Mouse (Mus musculus): ENCODE measurements around the gene Trmt10c. TPM values are rescaled to one million over a fixed set of nuclear protein-coding genes. Genes with fewer than 3 reads are reported as not detected.
"Not testable (repeated sequence)": the region's sequence is repeated elsewhere in the genome, so short reads cannot be mapped to it uniquely, and the experiment has no call there.

Gene Trmt10c
- 30.3 and 31.0 TPM in 2 replicates for polyA plus RNA-seq (2016; fragmentation: Nextera tagmentation; extraction: Ambion mirVana)

- 1% methylated on average over 63 of the region's 63 CpGs for WGBS
These were observed at the start of gene Trmt10c for GRCm38 (mm10) chr16:56037138-56038010. Trmt10c (minus strand) TSS chr16:56037819.

DNA sequence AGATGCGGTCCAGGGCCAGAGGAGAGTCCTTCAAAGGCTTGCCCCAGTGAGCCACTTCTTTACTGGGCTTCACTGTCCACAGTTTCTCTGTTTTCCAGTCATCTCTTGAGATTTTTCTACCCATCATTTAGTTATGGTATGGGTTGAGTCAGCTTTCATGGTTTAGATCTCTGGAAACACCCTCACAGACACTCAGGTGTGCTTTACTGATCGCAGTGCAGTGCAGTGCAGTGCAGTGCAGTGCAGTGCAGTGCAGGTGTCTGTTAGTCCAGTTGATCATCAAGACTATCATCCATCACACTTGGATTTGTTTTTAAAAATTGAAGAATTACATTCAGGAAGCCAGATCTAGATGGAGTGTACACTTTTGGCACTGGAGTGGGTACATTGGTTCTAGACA, 48.7 kb upstream of the Trmt10c start:
- 94% methylated on average over 2 of the region's 2 CpGs for WGBS
- no peak overlapping the region for H3K4me2 ChIP-seq
- no peaks in the 10 kb centered on the region for H3K4me1 ChIP-seq (replicated peaks)
- no peak overlapping the region for H3K27ac ChIP-seq
- H3K9ac ChIP-seq (replicated peaks), result no peak overlapping the region
- no peak for ATAC-seq (ENCODE audit: insufficient number of reproducible peaks, insufficient read depth, low FRiP score, low TSS enrichment, low read depth)
- no peaks in the 10 kb centered on the region for H3K9me3 ChIP-seq
- peaks cover 24% of the 10 kb centered on the region; the same call in 1 of the 2 replicates for H3K36me3 ChIP-seq
- no peak overlapping the region for H3K4me3 ChIP-seq (replicated peaks)
- no peaks in the 10 kb centered on the region for H3K27me3 ChIP-seq

More at GRCm38 (mm10) chr16:56037138-56038010, at the start of gene Trmt10c:
- Histone ChIP-seq H3K4me1 (replicated peaks) (peaks cover 12% of the 10 kb centered on the region), H3K27me3 (no peaks in the 10 kb centered on the region), H3K9ac (replicated peaks) (peak within 1 kb of the TSS; percentile 78), H3K4me2 (peak within 1 kb of the TSS; percentile 73), H3K27ac (peak within 1 kb of the TSS; percentile 91), H3K36me3 (peaks cover 30% of the 10 kb centered on the region), H3K4me3 (replicated peaks) (peak within 1 kb of the TSS; percentile 79), H3K9me3 (no peaks in the 10 kb centered on the region)
- ATAC-seq (ENCODE audit: insufficient number of reproducible peaks, insufficient read depth, low FRiP score, low TSS enrichment, low read depth), result peak; percentile 100

- H3K4me1 ChIP-seq (replicated peaks), result no peaks in the 10 kb centered on the region
- no peak overlapping the region for H3K4me2 ChIP-seq
- H3K9ac ChIP-seq (replicated peaks), result no peak overlapping the region
- no peak overlapping the region for H3K27ac ChIP-seq
- no peaks in the 10 kb centered on the region for H3K9me3 ChIP-seq
- H3K36me3 ChIP-seq, result peaks cover 25% of the 10 kb centered on the region; the same call in 1 of the 2 replicates
- WGBS, result 88% methylated on average over 4 of the region's 4 CpGs
- no peak for ATAC-seq (ENCODE audit: insufficient number of reproducible peaks, insufficient read depth, low FRiP score, low TSS enrichment, low read depth)
- H3K27me3 ChIP-seq, result no peaks in the 10 kb centered on the region
- no peak overlapping the region for H3K4me3 ChIP-seq (replicated peaks)
These were observed 44.1 kb upstream of the Trmt10c start for GRCm38 (mm10) chr16:56081691-56082090.

GRCm38 (mm10) chr16:56079419-56079818, 41.8 kb upstream of the Trmt10c start:
- Histone ChIP-seq H3K27ac (no peak overlapping the region), H3K36me3 (peaks cover 15% of the 10 kb centered on the region; the same call in 1 of the 2 replicates), H3K9ac (replicated peaks) (no peak overlapping the region), H3K9me3 (no peaks in the 10 kb centered on the region), H3K27me3 (no peaks in the 10 kb centered on the region), H3K4me1 (replicated peaks) (no peaks in the 10 kb centered on the region; the same call in 1 of the 2 replicates), H3K4me3 (replicated peaks) (no peak overlapping the region), H3K4me2 (no peak overlapping the region)
- WGBS, result 100% methylated on average over 1 of the region's 1 CpGs
- no peak for ATAC-seq (ENCODE audit: insufficient number of reproducible peaks, insufficient read depth, low FRiP score, low TSS enrichment, low read depth)

GRCm38 (mm10) chr16:56076121-56076869, 38.7 kb upstream of the Trmt10c start:
- H3K4me2 ChIP-seq, result peak overlapping the region; percentile 57
- 14% methylated on average over 11 of the region's 11 CpGs for WGBS
- peak overlapping the region; percentile 73 for H3K4me3 ChIP-seq (replicated peaks)
- peaks cover 3% of the 10 kb centered on the region; the same call in 1 of the 2 replicates for H3K36me3 ChIP-seq
- no peaks in the 10 kb centered on the region for H3K9me3 ChIP-seq
- no peak for ATAC-seq (ENCODE audit: insufficient number of reproducible peaks, insufficient read depth, low FRiP score, low TSS enrichment, low read depth)
- H3K4me1 ChIP-seq (replicated peaks), result no peaks in the 10 kb centered on the region; the same call in 1 of the 2 replicates
- no peaks in the 10 kb centered on the region for H3K27me3 ChIP-seq
- peak overlapping the region; percentile 89 for H3K27ac ChIP-seq
- H3K9ac ChIP-seq (replicated peaks), result peak overlapping the region; percentile 78

GRCm38 (mm10) chr16:56075222-56076111, 37.8 kb upstream of the Trmt10c start:
- Histone ChIP-seq H3K4me2 (peak overlapping the region; percentile 57), H3K9ac (replicated peaks) (peak overlapping the region; percentile 78), H3K9me3 (no peaks in the 10 kb centered on the region), H3K27me3 (no peaks in the 10 kb centered on the region), H3K36me3 (peaks cover 3% of the 10 kb centered on the region; the same call in 1 of the 2 replicates), H3K27ac (peak overlapping the region; percentile 89), H3K4me3 (replicated peaks) (peak overlapping the region; percentile 73), H3K4me1 (replicated peaks) (no peaks in the 10 kb centered on the region; the same call in 1 of the 2 replicates)
- under 1% methylated on average over 54 of the region's 66 CpGs for WGBS
- ATAC-seq (ENCODE audit: insufficient number of reproducible peaks, insufficient read depth, low FRiP score, low TSS enrichment, low read depth), result peak; percentile 90

- no peaks in the 10 kb centered on the region for H3K27me3 ChIP-seq
- no peak overlapping the region for H3K4me3 ChIP-seq (replicated peaks)
- 76% methylated on average over 5 of the region's 5 CpGs for WGBS
- H3K9me3 ChIP-seq, result no peaks in the 10 kb centered on the region
- peak overlapping the region; percentile 57; the same call in 1 of the 2 replicates for H3K4me2 ChIP-seq
- peaks cover 3% of the 10 kb centered on the region; the same call in 1 of the 2 replicates for H3K36me3 ChIP-seq
- H3K27ac ChIP-seq, result 0 out of 2 replicates have a peak overlapping the region, but pooled peaks have one; percentile 89
- ATAC-seq (ENCODE audit: insufficient number of reproducible peaks, insufficient read depth, low FRiP score, low TSS enrichment, low read depth), result no peak
- no peak overlapping the region; the same call in 1 of the 2 replicates for H3K9ac ChIP-seq (replicated peaks)
- H3K4me1 ChIP-seq (replicated peaks), result no peaks in the 10 kb centered on the region; the same call in 1 of the 2 replicates
These were observed 36.9 kb upstream of the Trmt10c start for GRCm38 (mm10) chr16:56074565-56074964.

DNA sequence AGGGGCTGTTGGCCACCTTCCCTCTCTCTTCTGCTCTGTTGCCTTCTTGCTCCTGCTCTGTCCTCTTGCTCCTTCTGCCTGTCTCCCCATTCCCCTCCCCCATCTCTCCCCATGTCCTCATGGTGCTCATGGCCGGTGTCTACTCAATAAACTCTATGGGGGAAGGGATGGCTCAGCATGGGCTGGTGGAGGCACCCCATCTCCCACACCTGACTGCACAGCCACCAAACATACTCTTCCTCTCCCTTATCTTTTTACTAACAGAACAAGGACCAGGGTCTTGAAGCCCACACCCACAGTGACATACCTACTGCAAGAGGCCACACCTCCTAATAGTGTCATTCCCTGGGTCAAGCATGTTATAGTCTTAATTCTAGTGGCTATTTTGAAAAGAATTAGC, 36.5 kb upstream of the Trmt10c start:
- no peaks in the 10 kb centered on the region for H3K27me3 ChIP-seq
- no peak overlapping the region for H3K4me3 ChIP-seq (replicated peaks)
- ATAC-seq (ENCODE audit: insufficient number of reproducible peaks, insufficient read depth, low FRiP score, low TSS enrichment, low read depth), result no peak
- H3K4me2 ChIP-seq, result no peak overlapping the region
- 84% methylated on average over 1 of the region's 1 CpGs for WGBS
- no peak overlapping the region for H3K27ac ChIP-seq
- H3K36me3 ChIP-seq, result peaks cover 3% of the 10 kb centered on the region; the same call in 1 of the 2 replicates
- H3K9ac ChIP-seq (replicated peaks), result no peak overlapping the region
- H3K9me3 ChIP-seq, result no peaks in the 10 kb centered on the region
- no peaks in the 10 kb centered on the region; the same call in 1 of the 2 replicates for H3K4me1 ChIP-seq (replicated peaks)

DNA sequence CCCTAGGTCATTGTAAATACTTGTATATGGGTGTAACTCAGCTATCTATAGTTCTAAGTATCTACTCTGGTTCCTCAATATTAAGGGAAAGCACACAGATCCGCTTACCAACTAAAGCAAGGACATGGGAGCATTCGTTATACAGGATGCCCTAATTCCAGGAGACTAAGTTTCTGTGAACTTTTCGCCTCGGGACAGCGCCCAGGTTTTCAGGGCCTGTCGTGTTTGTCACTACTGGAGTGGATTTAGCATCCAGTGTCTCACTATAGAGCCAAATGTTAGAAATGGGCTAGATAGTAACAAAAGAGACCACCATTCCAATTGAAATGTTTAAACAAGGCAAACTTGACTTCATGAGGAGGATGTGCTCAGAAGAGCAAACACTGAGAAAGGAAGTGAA, 35.5 kb upstream of the Trmt10c start:
- not testable (repeated sequence) for H3K4me2 ChIP-seq

DNA sequence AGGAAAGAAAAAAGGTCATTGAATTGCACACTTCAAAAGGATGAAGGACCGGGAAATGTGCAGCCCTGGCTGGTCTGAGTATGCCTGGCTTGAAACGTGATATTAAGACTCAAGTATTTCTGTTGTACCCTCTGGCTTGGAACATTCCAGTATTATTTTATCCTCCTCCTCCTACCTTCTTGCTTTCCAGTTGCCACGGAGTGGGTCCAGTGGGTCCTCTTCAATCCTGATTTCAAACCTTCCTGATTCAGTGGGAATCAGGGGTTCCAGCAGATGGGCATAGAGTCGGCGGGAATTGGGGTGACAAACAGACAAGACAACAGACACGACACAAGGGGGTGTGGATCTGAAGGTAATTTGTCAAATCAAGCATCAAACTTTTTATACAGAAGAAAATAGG, 34.9 kb upstream of the Trmt10c start:
- no peaks in the 10 kb centered on the region for H3K36me3 ChIP-seq
- no peak overlapping the region for H3K27ac ChIP-seq
- no peak for ATAC-seq (ENCODE audit: insufficient number of reproducible peaks, insufficient read depth, low FRiP score, low TSS enrichment, low read depth)
- H3K9me3 ChIP-seq, result no peaks in the 10 kb centered on the region
- H3K4me3 ChIP-seq (replicated peaks), result no peak overlapping the region
- 85% methylated on average over 6 of the region's 6 CpGs for WGBS
- H3K27me3 ChIP-seq, result no peaks in the 10 kb centered on the region
- no peak overlapping the region for H3K4me2 ChIP-seq
- H3K4me1 ChIP-seq (replicated peaks), result no peaks in the 10 kb centered on the region; the same call in 1 of the 2 replicates
- H3K9ac ChIP-seq (replicated peaks), result no peak overlapping the region

More for the DNA sequence above, 35.5 kb upstream of the Trmt10c start:
- WGBS, result 91% methylated on average over 6 of the region's 6 CpGs
- not testable (repeated sequence) for H3K9me3 ChIP-seq; ATAC-seq (ENCODE audit: insufficient number of reproducible peaks, insufficient read depth, low FRiP score, low TSS enrichment, low read depth); H3K36me3 ChIP-seq; H3K9ac ChIP-seq (replicated peaks); H3K4me3 ChIP-seq (replicated peaks); H3K27me3 ChIP-seq; H3K4me1 ChIP-seq (replicated peaks); H3K27ac ChIP-seq

Measured in limb, embryonic 12.5 days (tissue).